Mouse (Mus musculus) spleen, postnatal 10 days (tissue): ENCODE measurements at regions not wholly inside any gene's neighbourhood (a gene's known extent, or its start where the extent isn't known, plus 50 kb on each side); places are given as distances from the start of the nearest gene placed in this dataset.
A peak's percentile ranks its signal among the peaks of the same experiment; 100 is the strongest.

Experiments used
- DNase-seq, 2 experiments: peaks; one replicate each; pipeline ENCODE4 v3.0.0; 2021 to 2022; ENCODE audit warnings: low spot score in 2 of 2

GRCm38 (mm10) chr7:136083571-136084342 is 367.6 kb upstream of the Mki67 start:
- DNase-seq: no peak

- DNase-seq: no peak
Observed at GRCm38 (mm10) chr7:136088785-136089184, 372.6 kb upstream of the Mki67 start.

- no peak for DNase-seq
Observed at GRCm38 (mm10) chr7:136094681-136095360, 378.7 kb upstream of the Mki67 start.

GRCm38 (mm10) chr7:136104021-136104420 is 387.9 kb upstream of the Mki67 start:
- DNase-seq: no peak

GRCm38 (mm10) chr7:136112163-136112562 is 396.0 kb upstream of the Mki67 start:
- DNase-seq: no peak

GRCm38 (mm10) chr7:136120930-136121329 is 404.8 kb upstream of the Mki67 start:
- DNase-seq: no peak

- no peak for DNase-seq
Observed at GRCm38 (mm10) chr7:136121406-136121805, 405.2 kb upstream of the Mki67 start.

GRCm38 (mm10) chr7:136124786-136125185 is 408.6 kb upstream of the Mki67 start:
- DNase-seq: no peak

- DNase-seq: no peak
Observed at GRCm38 (mm10) chr7:136126393-136126792, 410.2 kb upstream of the Mki67 start.

GRCm38 (mm10) chr7:136127576-136127975 is 411.4 kb upstream of the Mki67 start:
- no peak for DNase-seq

- DNase-seq: no peak
Observed at GRCm38 (mm10) chr7:136129721-136130123, 413.6 kb upstream of the Mki67 start.

- DNase-seq: no peak
Observed at GRCm38 (mm10) chr7:136130666-136131239, 414.6 kb upstream of the Mki67 start.

- no peak for DNase-seq
Observed at GRCm38 (mm10) chr7:136132976-136133375, 416.8 kb upstream of the Mki67 start.

GRCm38 (mm10) chr7:136136666-136137065 is 420.5 kb upstream of the Mki67 start:
- DNase-seq: no peak

GRCm38 (mm10) chr7:136137341-136137740 is 421.2 kb upstream of the Mki67 start:
- DNase-seq: no peak

- DNase-seq: no peak
Observed at GRCm38 (mm10) chr7:136137831-136138602, 421.9 kb upstream of the Mki67 start.

- DNase-seq: no peak
Observed at GRCm38 (mm10) chr7:136142832-136143231, 426.7 kb upstream of the Mki67 start.

- no peak for DNase-seq
Observed at GRCm38 (mm10) chr7:136150196-136150595, 434.0 kb upstream of the Mki67 start.

GRCm38 (mm10) chr7:136151301-136151930 is 435.3 kb upstream of the Mki67 start:
- DNase-seq: no peak

GRCm38 (mm10) chr7:136152470-136152869 is 436.3 kb upstream of the Mki67 start:
- peak in 1 of 2 experiments; percentile 18 for DNase-seq

- no peak for DNase-seq
Observed at GRCm38 (mm10) chr7:136153621-136154020, 437.5 kb upstream of the Mki67 start.

- no peak for DNase-seq
Observed at GRCm38 (mm10) chr7:136159136-136159535, 443.0 kb upstream of the Mki67 start.
